Mouse (Mus musculus) macrophage (primary cell): Measurements from ENCODE around the gene Pts. TPM values are rescaled to one million over a fixed set of nuclear protein-coding genes. Genes with fewer than 3 reads are reported as not detected.

Source experiments
- H3K27ac ChIP-seq: fragments of 350-480 bp; formaldehyde crosslinking; 2 replicates; pipeline ENCODE4 v1.9.0; 2021
- H3K36me3 ChIP-seq: fragments of 350-480 bp; formaldehyde crosslinking; 2 replicates; pipeline ENCODE4 v1.9.0; 2021; ENCODE audit errors: inconsistent target
- H3K4me3 ChIP-seq: fragments of 350-480 bp; formaldehyde crosslinking; 2 replicates; pipeline ENCODE4 v1.9.0; 2021; ENCODE audit errors: inconsistent target
- H3K79me2 ChIP-seq: fragments of 350-480 bp; formaldehyde crosslinking; 2 replicates; pipeline ENCODE4 v1.9.0; 2021; ENCODE audit errors: inconsistent target
- WGBS: methylation state at CpG from one replicate; pipeline ENCODE4 v1.1.7; 2026; ENCODE audit warnings: inconsistent platforms; ENCODE audit not compliant: missing documents; 5-methylcytosine and 5-hydroxymethylcytosine counted together
- polyA plus RNA-seq: library from polyadenylated mRNA; stranded (reverse); fragments of 250-400 nt; gene quantifications from 3 replicates; pipeline ENCODE4 v1.2.4, GENCODE M21; 2018; ENCODE audit warnings: inconsistent platforms
- total RNA-seq, 78 experiments: library from RNA; depleted of rRNA; stranded (reverse); fragments of 250-400 nt; gene quantifications; 1 replicate in 9 of 78; 2 replicates in 24 of 78; 3 replicates in 43 of 78; 4 replicates in 2 of 78; pipeline ENCODE4 v1.2.4; 2018; ENCODE audit warnings: inconsistent platforms in 56 of 78

The Pts gene
- 100 to 1,000 TPM in 8 of 26 experiments, 10 to 100 TPM in 18; 25.2 to 139 (median 70.7) TPM for total RNA-seq (2018; cell fraction: chromatin; rRNA removed)
- 10 to 100 TPM; 34.1 to 70.9 (median 47.9) TPM for total RNA-seq (2018; cell fraction: cytosol; rRNA removed)
- 100 to 1,000 TPM in 4 of 26 experiments, 10 to 100 TPM in 22; 25.2 to 114 (median 53.9) TPM for total RNA-seq (2018; cell fraction: nucleus; rRNA removed)
- 36.6 to 64.4 TPM (median 48.4 TPM) in 3 replicates for polyA plus RNA-seq

DNA sequence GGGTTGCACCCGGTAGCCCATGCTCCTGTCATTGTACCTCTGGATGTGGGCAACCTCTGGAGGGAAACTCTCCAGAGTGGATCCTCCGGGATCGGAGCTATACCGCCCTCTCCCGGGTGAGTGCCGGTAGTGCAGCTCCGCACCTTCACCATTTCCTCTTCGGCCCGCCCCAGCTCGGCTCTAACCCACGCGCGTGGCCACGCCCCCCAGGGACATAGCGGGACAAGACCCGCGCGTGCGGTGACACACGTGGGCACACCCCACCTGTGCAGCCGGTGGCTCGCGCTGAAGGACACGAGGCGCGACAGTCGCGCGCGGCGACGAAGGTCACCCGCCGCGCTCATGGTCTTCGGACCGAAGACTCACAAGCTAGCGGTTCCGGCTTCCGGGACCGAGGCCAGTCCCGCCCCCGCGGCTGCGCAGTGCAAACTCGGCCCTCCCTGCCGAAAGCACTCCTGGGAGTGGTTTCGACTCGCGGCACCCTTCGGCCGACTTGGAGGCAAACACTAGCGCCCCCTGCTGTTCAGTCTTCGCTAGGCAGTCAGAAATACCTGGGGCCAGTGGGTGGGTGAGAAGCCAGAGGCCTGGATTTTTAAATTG, at the start of gene Pts:
Gene Pts, minus strand, starts transcription at position 432 of the 600 bp plus-strand sequence.
- Histone ChIP-seq H3K4me3 (peak within 1 kb of the TSS; percentile 47), H3K79me2 (peaks cover 17% of the 10 kb centered on the region; the same call in 1 of the 2 replicates), H3K27ac (peak within 1 kb of the TSS; percentile 19; the same call in 1 of the 2 replicates), H3K36me3 (peaks cover 18% of the 10 kb centered on the region)
- under 1% methylated on average over 54 of the region's 54 CpGs for WGBS

DNA sequence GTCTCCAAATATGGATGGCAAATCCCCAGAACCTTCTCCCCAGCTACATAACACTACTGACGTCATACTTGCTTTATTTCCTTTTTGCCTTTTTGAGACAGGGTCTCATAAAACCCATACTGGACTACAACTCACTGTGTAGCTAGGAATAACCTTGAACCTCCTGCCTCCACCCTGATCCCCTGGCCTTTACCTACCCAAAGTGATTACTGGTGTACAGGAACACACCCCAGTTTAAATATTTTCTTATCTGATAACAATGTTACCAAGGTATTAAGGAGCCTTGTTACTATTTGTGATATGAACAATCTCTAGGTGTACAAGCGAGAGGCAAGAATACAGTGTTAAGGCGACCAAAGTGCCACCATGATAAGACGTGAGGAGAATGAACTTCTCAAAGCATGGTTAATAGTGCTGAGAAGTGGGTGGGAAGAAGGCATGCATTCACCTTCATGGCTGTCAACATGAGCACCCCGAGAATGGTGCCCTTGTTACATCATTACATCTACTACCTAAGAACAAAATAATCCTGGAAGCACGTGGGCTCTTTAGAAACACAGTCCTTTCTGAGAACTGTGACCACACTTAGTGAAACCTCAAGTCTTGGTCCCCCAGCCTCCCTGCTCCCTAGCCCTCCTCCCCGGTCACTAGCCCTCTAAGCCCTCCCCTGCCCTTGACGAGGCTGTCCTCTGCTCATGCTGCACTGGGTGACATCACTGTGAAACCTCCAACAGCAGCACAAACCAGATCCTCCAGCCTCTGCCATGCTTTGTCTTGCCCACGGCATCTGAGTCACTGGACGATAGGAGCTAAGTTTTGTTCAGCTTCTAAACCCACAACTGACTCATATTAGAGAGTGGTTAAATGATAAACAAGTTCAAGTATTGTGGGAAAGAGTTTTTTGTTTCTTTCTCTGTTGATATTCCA, 41.3 kb upstream of the Pts start:
- no peaks in the 10 kb centered on the region for H3K79me2 ChIP-seq
- H3K4me3 ChIP-seq, result no peak overlapping the region
- no peak overlapping the region for H3K27ac ChIP-seq
- peaks cover 29% of the 10 kb centered on the region; the same call in 1 of the 2 replicates for H3K36me3 ChIP-seq
- 85% methylated on average over 9 of the region's 10 CpGs for WGBS

DNA sequence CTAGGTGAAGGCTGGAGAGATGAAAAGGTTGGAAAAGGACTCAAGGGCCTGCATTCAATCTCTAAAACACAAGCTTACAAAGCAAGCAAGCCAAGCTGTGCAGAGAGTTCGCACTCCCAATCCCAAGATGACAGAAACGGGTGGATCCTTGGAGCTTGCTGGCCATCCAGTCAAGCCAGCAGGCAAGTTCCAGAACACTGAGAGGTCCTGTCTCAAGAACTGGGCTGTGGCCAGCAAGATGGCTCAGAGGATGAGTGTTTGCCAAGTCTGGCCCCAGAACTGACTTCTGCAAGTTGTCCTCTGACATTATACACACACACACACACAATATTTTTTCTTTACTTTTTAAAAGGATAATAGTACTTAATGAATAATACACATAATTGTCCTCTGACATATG, 39.4 kb upstream of the Pts start:
- Histone ChIP-seq H3K79me2 (no peaks in the 10 kb centered on the region), H3K4me3 (no peak overlapping the region), H3K36me3 (peaks cover 13% of the 10 kb centered on the region; the same call in 1 of the 2 replicates), H3K27ac (no peak overlapping the region)
- 81% methylated on average over 2 of the region's 2 CpGs for WGBS

DNA sequence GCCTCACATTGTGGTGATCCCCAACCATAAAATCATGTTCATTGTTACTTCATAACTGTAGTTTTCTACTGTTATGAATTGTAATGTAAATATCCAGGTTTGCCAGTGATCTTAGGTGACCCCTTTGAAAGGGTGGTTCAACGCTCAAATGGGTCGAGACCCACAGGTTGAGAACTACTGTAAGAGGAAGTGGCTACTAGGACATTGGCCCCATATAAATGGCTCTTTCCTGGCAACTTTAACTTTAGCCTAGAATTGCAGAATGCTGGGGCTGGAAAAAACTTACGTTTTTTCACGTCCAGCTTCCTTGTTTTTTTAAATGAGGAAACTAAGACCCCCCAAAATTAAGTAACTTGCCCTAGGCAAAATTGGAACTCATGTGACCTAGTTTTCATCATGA, 38.8 kb upstream of the Pts start:
- Histone ChIP-seq H3K4me3 (no peak overlapping the region), H3K79me2 (no peaks in the 10 kb centered on the region), H3K36me3 (peaks cover 13% of the 10 kb centered on the region; the same call in 1 of the 2 replicates), H3K27ac (no peak overlapping the region)
- WGBS, result 11% methylated on average over 4 of the region's 4 CpGs

DNA sequence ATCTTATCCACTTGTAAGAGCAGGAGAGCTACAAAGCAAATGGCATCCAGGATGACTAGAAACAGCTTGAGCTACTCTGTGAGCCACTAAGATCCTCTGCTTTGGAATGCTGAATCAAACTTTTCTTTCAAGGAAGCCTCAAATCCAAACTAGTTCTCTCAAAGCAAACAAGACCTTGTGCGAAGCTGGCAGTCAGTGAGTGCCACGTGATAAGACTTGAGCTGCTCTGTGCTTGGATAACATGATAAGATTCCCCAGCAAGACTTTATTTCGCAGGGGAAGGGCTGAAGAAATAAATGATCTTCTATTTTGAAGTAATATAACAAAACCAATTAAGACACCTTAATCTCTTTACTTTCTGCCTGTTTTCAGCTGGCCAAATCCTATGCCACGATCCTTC, 37.4 kb upstream of the Pts start:
- no peak overlapping the region for H3K4me3 ChIP-seq
- peaks cover 13% of the 10 kb centered on the region; the same call in 1 of the 2 replicates for H3K36me3 ChIP-seq
- H3K27ac ChIP-seq, result no peak overlapping the region
- H3K79me2 ChIP-seq, result no peaks in the 10 kb centered on the region
- WGBS, result 98% methylated on average over 4 of the region's 4 CpGs

DNA sequence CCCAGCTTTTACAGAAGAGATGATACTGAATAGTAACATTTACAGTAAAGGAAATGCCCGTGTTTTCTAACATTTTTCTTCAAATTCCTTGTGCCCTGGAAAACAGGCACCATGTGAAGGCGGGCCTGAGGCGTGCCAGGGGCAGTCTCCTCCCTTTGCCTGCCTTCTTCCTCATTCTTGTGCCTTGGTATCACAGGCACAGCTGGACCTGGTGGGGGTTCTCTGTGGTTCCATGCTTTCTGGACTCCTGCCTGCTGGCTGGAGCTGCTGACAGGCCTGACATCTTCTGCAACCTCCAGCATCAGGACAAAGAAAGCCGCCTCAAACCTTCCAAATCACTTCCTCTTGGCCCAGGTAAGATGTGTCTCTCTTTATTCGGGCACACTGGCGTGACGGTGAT, 36.6 kb upstream of the Pts start:
- no peak overlapping the region for H3K27ac ChIP-seq
- H3K79me2 ChIP-seq, result no peaks in the 10 kb centered on the region
- no peak overlapping the region for H3K4me3 ChIP-seq
- 60% methylated on average over 7 of the region's 7 CpGs for WGBS
- peaks cover 7% of the 10 kb centered on the region; the same call in 1 of the 2 replicates for H3K36me3 ChIP-seq

DNA sequence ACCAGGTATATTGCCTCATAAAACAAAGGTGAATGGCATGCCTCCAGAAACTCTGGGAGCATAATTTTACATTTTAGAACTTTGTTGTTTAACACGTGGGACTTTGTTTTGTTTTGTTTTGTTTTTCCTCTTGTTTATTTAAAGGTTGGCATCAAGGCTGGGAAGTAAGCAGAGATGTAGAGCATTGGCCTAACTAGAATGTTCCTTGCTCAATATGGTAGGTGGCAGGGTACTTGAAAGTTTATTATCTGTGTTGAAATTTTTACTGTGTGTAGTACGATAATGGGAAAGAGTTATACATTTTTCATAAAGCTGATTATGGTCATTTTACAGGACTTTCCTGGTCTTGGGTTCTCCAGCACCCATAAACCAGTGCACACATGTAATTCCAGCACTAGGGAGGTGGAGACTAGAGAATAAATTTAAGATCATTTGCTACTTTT, 33.4 kb upstream of the Pts start:
- Histone ChIP-seq H3K36me3 (no peaks in the 10 kb centered on the region), H3K79me2 (no peaks in the 10 kb centered on the region), H3K4me3 (no peak overlapping the region), H3K27ac (no peak overlapping the region)
- 96% methylated on average over 2 of the region's 2 CpGs for WGBS

DNA sequence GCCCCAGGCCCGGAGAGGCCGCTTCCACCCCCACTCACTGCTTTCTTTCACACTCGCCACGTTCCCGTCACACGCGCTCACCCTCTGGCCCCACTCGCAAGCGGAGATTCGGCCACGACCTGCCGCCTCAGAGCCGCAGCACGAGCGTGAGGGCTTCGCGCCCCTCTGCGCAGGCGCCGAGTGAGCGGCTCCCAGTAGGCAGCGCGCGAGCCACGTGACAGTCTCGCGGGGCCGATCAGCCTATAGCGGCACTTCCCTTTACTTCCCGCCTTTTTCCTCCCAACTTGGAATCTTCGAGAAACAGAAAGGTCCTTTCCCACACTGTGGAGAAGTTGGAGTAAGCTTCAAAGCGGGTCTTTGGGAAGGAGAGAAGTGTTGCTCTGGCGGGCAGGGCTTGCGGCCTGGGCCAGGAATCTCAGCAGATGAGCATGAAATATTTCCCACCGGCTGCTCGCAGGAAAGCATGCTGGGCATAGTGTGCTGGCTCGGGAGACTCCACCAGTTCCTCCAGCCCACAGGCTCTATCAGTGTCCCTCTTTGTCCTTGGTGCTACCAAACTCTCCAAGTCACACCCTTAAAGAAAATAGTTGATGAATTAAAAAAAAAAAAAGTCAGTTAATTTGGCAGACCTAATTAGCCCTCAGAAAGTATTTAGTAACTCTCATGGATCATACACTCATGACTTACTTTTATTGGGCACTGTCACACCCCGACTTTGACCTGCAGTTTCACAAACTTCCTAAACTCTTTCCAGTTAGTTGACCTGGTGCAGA, 32.8 kb upstream of the Pts start, which contains the start of gene Tex12:
Gene Tex12, minus strand, starts transcription at position 181 of the 773 bp plus-strand sequence.
- H3K36me3 ChIP-seq, result no peaks in the 10 kb centered on the region
- WGBS, result 96% methylated on average over 35 of the region's 38 CpGs
- no peak within 1 kb of the TSS for H3K27ac ChIP-seq
- no peak within 1 kb of the TSS for H3K4me3 ChIP-seq
- peaks cover 3% of the 10 kb centered on the region; the same call in 1 of the 2 replicates for H3K79me2 ChIP-seq

DNA sequence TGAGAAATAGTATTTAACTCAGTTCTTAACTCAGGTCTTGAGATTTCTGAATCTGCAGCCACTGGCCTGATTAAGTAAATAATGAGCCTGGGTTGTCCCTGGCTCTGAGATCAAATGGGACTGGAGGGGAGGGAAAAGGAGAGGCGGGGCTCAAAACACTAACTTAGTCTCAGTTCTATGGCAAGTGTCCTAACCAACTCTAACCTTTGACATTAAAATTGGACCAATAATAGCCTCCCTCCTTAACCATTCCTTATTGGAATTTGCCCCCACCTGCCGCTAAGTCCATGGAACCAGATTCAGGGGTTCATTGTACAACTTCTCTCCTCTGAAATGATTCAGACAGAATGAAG, 26.5 kb upstream of the Pts start, which contains the start of gene Bco2:
Gene Bco2, minus strand, starts transcription at position 88 of the 353 bp plus-strand sequence.
- WGBS, result 50% methylated on average over 2 of the region's 2 CpGs
- H3K79me2 ChIP-seq, result peaks cover 10% of the 10 kb centered on the region; the same call in 1 of the 2 replicates
- H3K4me3 ChIP-seq, result peak within 1 kb of the TSS; percentile 39
- H3K36me3 ChIP-seq, result no peaks in the 10 kb centered on the region
- peak within 1 kb of the TSS; percentile 83 for H3K27ac ChIP-seq

DNA sequence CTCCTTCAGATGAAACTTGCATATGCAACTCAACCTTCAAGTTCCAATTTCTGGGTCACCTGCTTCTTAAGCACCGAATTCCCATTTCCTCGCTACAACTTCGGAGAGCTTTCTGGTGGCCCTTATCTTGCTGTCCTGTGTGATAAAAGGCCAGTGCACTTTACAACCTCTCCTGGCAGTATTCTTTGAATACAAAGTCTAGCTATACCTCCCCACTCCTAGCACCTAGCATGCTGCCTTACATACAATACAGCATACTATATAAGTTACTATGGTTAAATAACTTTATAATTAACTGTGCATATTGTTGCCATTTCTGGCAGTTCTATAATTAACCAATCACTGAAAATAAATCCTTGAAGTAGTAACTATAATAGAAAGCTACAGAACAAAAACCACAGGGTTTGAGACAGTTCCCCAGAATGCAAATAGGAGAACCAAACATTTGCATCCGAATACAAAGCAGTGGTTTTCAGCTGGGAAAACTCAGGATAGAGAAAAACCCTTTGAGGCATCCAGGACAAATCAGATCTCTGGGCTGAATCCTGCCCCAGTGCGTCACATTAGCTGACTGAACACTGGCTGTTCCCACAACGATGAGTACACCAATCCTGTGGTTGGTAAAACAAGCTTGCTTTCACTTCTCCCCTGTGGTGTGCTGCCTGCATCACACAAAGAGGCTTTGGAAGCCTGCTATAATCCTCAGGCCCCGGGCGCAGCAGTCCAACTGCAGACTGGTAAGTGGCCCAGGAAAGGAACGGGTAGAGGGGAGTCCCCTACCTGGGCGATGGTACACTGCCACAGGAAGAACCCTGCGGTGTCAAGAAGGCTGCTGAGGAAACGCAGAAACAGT, 25.9 kb upstream of the Pts start, which contains the start of gene Il18:
Gene Il18, plus strand, starts transcription at position 587 of the 853 bp plus-strand sequence.
- H3K79me2 ChIP-seq, result peaks cover 10% of the 10 kb centered on the region; the same call in 1 of the 2 replicates
- H3K4me3 ChIP-seq, result peak within 1 kb of the TSS; percentile 39
- 23% methylated on average over 12 of the region's 12 CpGs for WGBS
- H3K27ac ChIP-seq, result peak within 1 kb of the TSS; percentile 83
- H3K36me3 ChIP-seq, result no peaks in the 10 kb centered on the region

DNA sequence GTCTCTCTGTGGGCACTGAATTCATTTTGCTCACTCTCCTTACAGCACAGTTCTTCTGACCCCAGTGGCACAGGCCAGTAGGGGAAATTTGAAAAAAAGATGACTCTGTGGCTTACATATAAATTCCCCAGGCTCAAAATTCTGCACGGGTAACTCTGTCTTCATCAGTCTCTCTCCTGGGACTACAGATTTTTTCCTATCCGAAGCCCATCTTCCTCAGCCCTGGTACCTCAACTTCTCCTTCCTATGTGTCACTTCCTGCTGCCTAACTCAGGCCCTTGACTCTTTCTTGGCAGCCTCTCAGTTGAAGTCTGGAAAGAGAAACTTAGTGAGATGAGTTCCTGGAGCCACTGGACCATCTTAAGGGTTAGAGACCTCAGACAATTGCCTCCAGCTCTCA, 25.0 kb upstream of the Pts start:
- WGBS, result 0% methylated on average over 2 of the region's 2 CpGs
- Histone ChIP-seq H3K79me2 (peaks cover 10% of the 10 kb centered on the region; the same call in 1 of the 2 replicates), H3K36me3 (no peaks in the 10 kb centered on the region), H3K4me3 (peak overlapping the region; percentile 7; the same call in 1 of the 2 replicates), H3K27ac (peak overlapping the region; percentile 83)

DNA sequence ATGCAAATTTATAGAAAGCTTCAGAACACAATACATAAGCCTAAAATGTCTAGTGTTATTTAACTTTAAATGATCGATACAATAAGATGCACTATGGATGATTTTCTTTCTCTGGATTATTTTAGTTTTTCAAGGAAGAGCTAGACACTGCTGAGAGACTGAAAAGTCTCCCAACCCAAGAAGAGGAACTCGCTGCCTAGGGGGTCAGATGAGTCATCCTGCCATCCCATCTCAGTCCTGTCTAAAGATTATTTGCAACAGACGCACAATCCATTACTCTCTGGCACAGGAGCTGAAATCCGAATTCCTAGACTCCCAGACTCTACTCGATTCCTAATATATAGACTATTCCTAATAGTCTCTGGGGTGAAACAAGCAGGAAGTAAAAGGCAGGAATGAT, 23.7 kb upstream of the Pts start:
- peaks cover 10% of the 10 kb centered on the region; the same call in 1 of the 2 replicates for H3K79me2 ChIP-seq
- H3K4me3 ChIP-seq, result no peak overlapping the region
- no peaks in the 10 kb centered on the region for H3K36me3 ChIP-seq
- WGBS, result 42% methylated on average over 5 of the region's 5 CpGs
- H3K27ac ChIP-seq, result peak overlapping the region; percentile 83

DNA sequence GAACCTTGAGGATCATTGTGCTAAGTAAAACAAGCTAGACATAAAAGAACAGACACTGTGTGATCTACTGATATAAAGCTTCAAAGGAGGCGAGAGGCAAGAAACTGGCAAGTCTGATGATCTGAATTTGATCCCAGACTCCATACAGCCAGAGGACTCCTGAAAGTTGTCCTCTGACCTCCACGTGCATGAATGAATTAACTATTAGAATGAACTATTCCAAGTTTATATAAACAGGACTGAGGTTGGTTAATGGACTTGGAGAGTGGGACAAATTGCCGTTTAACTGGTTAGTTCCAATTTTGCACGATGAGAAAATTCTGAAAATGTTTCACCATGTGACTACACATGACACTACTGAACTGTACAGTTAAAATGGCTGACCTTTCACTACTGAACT, 20.4 kb upstream of the Pts start:
- Histone ChIP-seq H3K36me3 (no peaks in the 10 kb centered on the region; the same call in 1 of the 2 replicates), H3K79me2 (no peaks in the 10 kb centered on the region), H3K4me3 (no peak overlapping the region), H3K27ac (no peak overlapping the region)
- 92% methylated on average over 4 of the region's 4 CpGs for WGBS
